Mouse (Mus musculus): Measurements from ENCODE around the gene Gm28635. TPM values are rescaled to one million over a fixed set of nuclear protein-coding genes. Genes with fewer than 3 reads are reported as not detected.

Gene Gm28635
- total and polyA plus RNA-seq, 3 experiments: not detected

GRCm38 (mm10) chr2:84597123-84597522 lies 80.7 kb downstream of the Gm28635 start:
- TF ChIP-seq CHD2 (IDR thresholded peaks at IDR 0.05; ENCODE audit: low read length) (no peak), CHD1 (IDR thresholded peaks at IDR 0.05; ENCODE audit: low read depth, low read length) (no peak), NELFE (IDR thresholded peaks at IDR 0.05; ENCODE audit: low read depth, low read length) (no peak), IRF4 (IDR thresholded peaks at IDR 0.05; ENCODE audit: low read depth, low read length) (no peak), TCF12 (IDR thresholded peaks at IDR 0.05; ENCODE audit: low read depth, low read length) (no peak), BHLHE40 (IDR thresholded peaks at IDR 0.05; ENCODE audit: low read depth, low read length) (no peak), ETS1 (conservative IDR thresholded peaks at IDR 0.05; ENCODE audit: low read depth, low read length) (no peak), PAX5 (IDR thresholded peaks at IDR 0.05; ENCODE audit: low read length) (no peak), KAT2A (IDR thresholded peaks at IDR 0.05; ENCODE audit: insufficient replicate concordance, low read length) (no peak), MYC (IDR thresholded peaks at IDR 0.05; ENCODE audit: low read depth, low read length) (no peak), UBTF (IDR thresholded peaks at IDR 0.05; ENCODE audit: low read depth, low read length) (no peak), ZKSCAN1 (IDR thresholded peaks at IDR 0.05; ENCODE audit: borderline replicate concordance, low read depth, low read length) (no peak), RCOR1 (conservative IDR thresholded peaks at IDR 0.05; ENCODE audit: low read depth, low read length) (no peak), ZNF384 (IDR thresholded peaks at IDR 0.05; ENCODE audit: low read depth, low read length) (no peak), MAFK (IDR thresholded peaks at IDR 0.05; ENCODE audit: insufficient replicate concordance, low read length) (no peak), USF2 (conservative IDR thresholded peaks at IDR 0.05; ENCODE audit: low read depth, low read length) (no peak), ZMIZ1 (IDR thresholded peaks at IDR 0.05; ENCODE audit: low read depth, low read length) (no peak), ZC3H11A (IDR thresholded peaks at IDR 0.05; ENCODE audit: low read depth, low read length) (no peak), RAD21 (IDR thresholded peaks at IDR 0.05; ENCODE audit: low read depth, low read length) (no peak)
- in situ Hi-C loops (cut with MboI; ENCODE audit: low pct_ligation_motif_present, low pct_unique_long_range_greater_than_20kb, low sequenced_read_pairs): no loop called here
- no peak overlapping the region for H3K9ac ChIP-seq (ENCODE audit: insufficient read depth, low read depth)
- no peaks in the 10 kb centered on the region for H3K36me3 ChIP-seq (replicated peaks in 1 of 2; ENCODE audit: control insufficient read depth in 1 of 2, insufficient read depth in 1 of 2, low read length in 1 of 2)
- H3K4me1 ChIP-seq (ENCODE audit: control insufficient read depth in 1 of 2, insufficient read depth in 2 of 2): peaks cover 0 to 3% of the 10 kb centered on the region in 2 experiments; a peak in 1 of 4 replicates
- no peak for DNase-seq (ENCODE audit: extremely low read depth)
- no peaks in the 10 kb centered on the region for H3K27me3 ChIP-seq (replicated peaks)
- H3K9me3 ChIP-seq (replicated peaks; ENCODE audit: low read length): no peaks in the 10 kb centered on the region
- no peak overlapping the region for H3K4me3 ChIP-seq (replicated peaks in 1 of 3; ENCODE audit: low read depth in 2 of 3, low read length in 2 of 3, poor library complexity in 1 of 3)
- no peak overlapping the region for H3K27ac ChIP-seq (ENCODE audit: insufficient read depth, low read depth)
- H3K79me2 ChIP-seq (replicated peaks; ENCODE audit: control insufficient read depth, extremely low read depth, insufficient read depth, poor library complexity, severe bottlenecking): no peaks in the 10 kb centered on the region
- dilution Hi-C loops (cut with MboI; ENCODE audit: extremely low pct_ligation_motif_present, extremely low pct_unique_long_range_greater_than_20kb, low sequenced_read_pairs): no loop called here
- no peak overlapping the region for H3K4me2 ChIP-seq (ENCODE audit: insufficient read depth, low read depth, poor library complexity, severe bottlenecking)

DNA sequence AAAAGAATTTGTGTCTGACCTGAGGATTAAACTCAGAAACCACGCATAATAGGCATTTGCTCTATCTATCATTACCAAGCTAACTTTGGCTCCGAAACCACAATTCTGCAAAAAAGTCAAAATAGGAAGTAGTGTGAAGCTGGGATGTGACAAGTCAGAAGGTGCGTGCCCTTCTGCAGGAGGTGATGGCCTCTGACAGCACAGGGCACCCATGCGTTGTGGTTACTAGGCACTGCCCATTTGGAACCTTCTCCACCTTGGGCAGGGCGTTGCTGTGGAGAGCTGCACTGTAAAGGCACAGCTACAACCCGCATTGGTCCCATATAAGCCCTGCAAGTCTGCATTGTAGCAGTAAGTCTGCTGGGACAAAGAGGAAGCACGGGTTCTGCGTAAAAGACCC lies 85.0 kb downstream of the Gm28635 start:
- no peaks in the 10 kb centered on the region for H3K9me3 ChIP-seq (replicated peaks; ENCODE audit: low read length)
- H3K4me1 ChIP-seq (ENCODE audit: control insufficient read depth in 1 of 2, insufficient read depth in 2 of 2): peaks cover 0 to 6% of the 10 kb centered on the region in 2 experiments; a peak in 2 of 4 replicates
- H3K79me2 ChIP-seq (replicated peaks; ENCODE audit: control insufficient read depth, extremely low read depth, insufficient read depth, poor library complexity, severe bottlenecking): no peaks in the 10 kb centered on the region
- H3K4me2 ChIP-seq (ENCODE audit: insufficient read depth, low read depth, poor library complexity, severe bottlenecking): no peak overlapping the region
- H3K27me3 ChIP-seq (replicated peaks): no peaks in the 10 kb centered on the region
- H3K27ac ChIP-seq (ENCODE audit: insufficient read depth, low read depth): no peak overlapping the region
- DNase-seq (ENCODE audit: extremely low read depth): no peak
- H3K4me3 ChIP-seq (replicated peaks in 1 of 3; ENCODE audit: low read depth in 2 of 3, low read length in 2 of 3, poor library complexity in 1 of 3): no peak overlapping the region
- H3K9ac ChIP-seq (ENCODE audit: insufficient read depth, low read depth): no peak overlapping the region
- H3K36me3 ChIP-seq (replicated peaks in 1 of 2; ENCODE audit: control insufficient read depth in 1 of 2, insufficient read depth in 1 of 2, low read length in 1 of 2): no peaks in the 10 kb centered on the region
- TF ChIP-seq JUN (IDR thresholded peaks at IDR 0.05; ENCODE audit: insufficient read depth, low read depth, low read length) (no peak), ELF1 (IDR thresholded peaks at IDR 0.05; ENCODE audit: low read depth, low read length) (no peak), KAT2A (IDR thresholded peaks at IDR 0.05; ENCODE audit: insufficient replicate concordance, low read length) (no peak), EP300 (IDR thresholded peaks at IDR 0.05; ENCODE audit: low read length) (no peak), SIN3A (IDR thresholded peaks at IDR 0.05; ENCODE audit: low read length) (no peak), POLR2A (IDR thresholded peaks at IDR 0.05; ENCODE audit: low read depth, low read length) (no peak), MEF2A (IDR thresholded peaks at IDR 0.05; ENCODE audit: borderline replicate concordance, low read depth, low read length) (no peak), ZNF384 (IDR thresholded peaks at IDR 0.05; ENCODE audit: low read depth, low read length) (no peak), NELFE (IDR thresholded peaks at IDR 0.05; ENCODE audit: low read depth, low read length) (no peak), MXI1 (IDR thresholded peaks at IDR 0.05; ENCODE audit: low read depth, low read length) (no peak)
- dilution Hi-C loops (cut with MboI; ENCODE audit: extremely low pct_ligation_motif_present, extremely low pct_unique_long_range_greater_than_20kb, low sequenced_read_pairs) (no loop called here), in situ Hi-C loops (cut with MboI; ENCODE audit: low pct_ligation_motif_present, low pct_unique_long_range_greater_than_20kb, low sequenced_read_pairs) (no loop called here)

Measured in CH12.LX (cell line).